Comparison of ENCODE assay signal across 24 mouse cellular contexts in the genomic region with DNA sequence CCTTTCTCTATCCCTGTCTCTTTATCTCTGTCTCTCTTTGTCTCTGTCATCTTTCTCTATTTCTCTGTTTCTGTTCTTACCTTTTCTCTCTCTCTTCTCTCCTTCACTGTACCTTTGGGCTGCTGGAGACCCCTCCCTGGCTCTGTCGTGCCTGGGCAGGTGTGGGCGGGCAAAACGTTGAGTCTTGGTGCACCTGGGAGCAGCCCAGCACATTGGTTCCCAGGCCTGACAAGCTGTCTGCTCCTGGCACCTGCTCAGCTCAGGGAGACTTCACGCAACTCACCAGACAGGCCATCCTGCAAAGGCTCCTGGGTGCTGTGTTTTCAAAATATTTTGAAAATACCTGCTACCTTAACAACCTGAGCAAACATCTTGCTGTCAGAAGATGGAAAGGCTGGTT. TPM values are rescaled to one million over a fixed set of nuclear protein-coding genes. Genes with fewer than 3 reads are reported as not detected.
DNase-seq lines count a peak whose midpoint lies in the region; ATAC-seq and TF ChIP-seq lines count a peak whose summit lies in the region.
"Had no signal": no experiment of that assay in that cellular context is flagged by ENCODE, and none has a peak within 500 bp of the region (broad histone marks: within the 10 kb centered on the region; RNA-seq: fewer than 3 reads in every experiment).

No protein-coding gene starts in this region.

- WGBS in heart, embryonic 10.5 days, result 79% methylated on average over 4 of the region's 4 CpGs
- WGBS in limb, embryonic 14.5 days, result 81% methylated on average over 4 of the region's 4 CpGs
- 83% methylated on average over 4 of the region's 4 CpGs for WGBS in hindbrain, embryonic 11.5 days

- no peaks in the 10 kb centered on the region for H3K36me3 ChIP-seq in heart, embryonic 10.5 days
- H3K36me3 ChIP-seq in limb, embryonic 14.5 days (ENCODE audit: control insufficient read depth, insufficient read depth, low read length), result no peaks in the 10 kb centered on the region
- no peaks in the 10 kb centered on the region for H3K36me3 ChIP-seq in hindbrain, embryonic 11.5 days (ENCODE audit: control insufficient read depth, insufficient read depth, low read length)
- H3K36me3 ChIP-seq: embryonic facial prominence, embryonic 13.5 days; embryonic facial prominence, embryonic 15.5 days; forebrain, embryonic 10.5 days; forebrain, embryonic 12.5 days had no signal

- no peak overlapping the region for H3K9ac ChIP-seq in limb, embryonic 14.5 days (ENCODE audit: low read depth, low read length, severe bottlenecking)
- no peak overlapping the region for H3K9ac ChIP-seq in hindbrain, embryonic 11.5 days (ENCODE audit: low read depth, low read length)
- H3K9ac ChIP-seq: embryonic facial prominence, embryonic 13.5 days; embryonic facial prominence, embryonic 15.5 days; forebrain, embryonic 12.5 days had no signal

- DNase-seq in heart, embryonic 10.5 days (ENCODE audit: low spot score), result no peak
- DNase-seq in heart, postnatal 25 days (ENCODE audit: low spot score), result no peak
- DNase-seq in limb, embryonic 14.5 days (ENCODE audit: low spot score), result no peak
- DNase-seq in hindbrain, embryonic 11.5 days (ENCODE audit: low spot score), result no peak
- no peak for DNase-seq in lung, postnatal 4 days
- DNase-seq: adrenal gland, adult 2 months; adrenal gland, postnatal 10 days; adrenal gland, postnatal 25 days; cerebellum, adult 11 months; cerebellum, adult 18-20 months; cerebellum, adult 8-10 months; cerebellum, adult 9-11 months; cerebellum, postnatal 14 days; cerebellum, postnatal 36 days; embryo, embryonic 11 days had no signal

- H3K9me3 ChIP-seq in heart, embryonic 10.5 days, result no peaks in the 10 kb centered on the region
- no peaks in the 10 kb centered on the region for H3K9me3 ChIP-seq in limb, embryonic 14.5 days (ENCODE audit: control insufficient read depth, low read length)
- H3K9me3 ChIP-seq in hindbrain, embryonic 11.5 days (ENCODE audit: control insufficient read depth, low read length), result no peaks in the 10 kb centered on the region
- H3K9me3 ChIP-seq: embryonic facial prominence, embryonic 13.5 days; embryonic facial prominence, embryonic 15.5 days; forebrain, embryonic 10.5 days; forebrain, embryonic 12.5 days had no signal

- intact Hi-C loops in heart, postnatal 25 days (cut with DNase I), result no loop called here

- H3K4me2 ChIP-seq in limb, embryonic 14.5 days (replicated peaks; ENCODE audit: low read depth, low read length, severe bottlenecking), result no peak overlapping the region
- no peak overlapping the region for H3K4me2 ChIP-seq in hindbrain, embryonic 11.5 days (replicated peaks; ENCODE audit: low read depth, low read length)
- H3K4me2 ChIP-seq: embryonic facial prominence, embryonic 13.5 days; embryonic facial prominence, embryonic 15.5 days; forebrain, embryonic 12.5 days had no signal

- H3K27me3 ChIP-seq in heart, embryonic 10.5 days (ENCODE audit: insufficient read depth, poor library complexity, severe bottlenecking), result no peaks in the 10 kb centered on the region
- H3K27me3 ChIP-seq in limb, embryonic 14.5 days (ENCODE audit: control insufficient read depth, insufficient read depth, low read length), result no peaks in the 10 kb centered on the region
- no peaks in the 10 kb centered on the region for H3K27me3 ChIP-seq in hindbrain, embryonic 11.5 days (ENCODE audit: control insufficient read depth, insufficient read depth, low read length)
- H3K27me3 ChIP-seq: embryonic facial prominence, embryonic 13.5 days; embryonic facial prominence, embryonic 15.5 days; forebrain, embryonic 12.5 days had no signal

- peak overlapping the region; percentile 77; the same call in 1 of the 2 replicates for H3K27ac ChIP-seq in heart, embryonic 10.5 days
- H3K27ac ChIP-seq in limb, embryonic 14.5 days (replicated peaks; ENCODE audit: low read depth, low read length), result peak overlapping the region; percentile 19; the same call in 1 of the 2 replicates
- H3K27ac ChIP-seq in hindbrain, embryonic 11.5 days (ENCODE audit: low read depth, low read length), result no peak overlapping the region
- H3K27ac ChIP-seq: embryonic facial prominence, embryonic 13.5 days; embryonic facial prominence, embryonic 15.5 days; forebrain, embryonic 10.5 days; forebrain, embryonic 12.5 days had no signal

- H3K4me1 ChIP-seq in heart, embryonic 10.5 days, result peaks cover 65% of the 10 kb centered on the region
- H3K4me1 ChIP-seq in limb, embryonic 14.5 days (ENCODE audit: control insufficient read depth, insufficient read depth, low read length), result peaks cover 24% of the 10 kb centered on the region
- peaks cover 9% of the 10 kb centered on the region for H3K4me1 ChIP-seq in hindbrain, embryonic 11.5 days (replicated peaks; ENCODE audit: control insufficient read depth, insufficient read depth, low read length)

- TF ChIP-seq POLR2A in limb, embryonic 14.5 days (IDR thresholded peaks at IDR 0.05; ENCODE audit: borderline replicate concordance, extremely low read depth, insufficient read depth, insufficient read length), result no peak

- ATAC-seq in limb, embryonic 14.5 days (ENCODE audit: low FRiP score, low read depth), result no peak
- no peak for ATAC-seq in hindbrain, embryonic 11.5 days (ENCODE audit: low FRiP score)
- ATAC-seq: forebrain, embryonic 14.5 days; forebrain, embryonic 16.5 days had no signal

- no peak overlapping the region for H3K4me3 ChIP-seq in heart, embryonic 10.5 days
- no peak overlapping the region for H3K4me3 ChIP-seq in limb, embryonic 14.5 days (replicated peaks; ENCODE audit: low read length)
- H3K4me3 ChIP-seq in hindbrain, embryonic 11.5 days (ENCODE audit: low read depth, low read length), result no peak overlapping the region
- H3K4me3 ChIP-seq: embryonic facial prominence, embryonic 13.5 days; embryonic facial prominence, embryonic 15.5 days; erythroblast, embryonic 14.5 days; forebrain, embryonic 10.5 days; forebrain, embryonic 12.5 days had no signal

RNA-seq across cellular contexts. Expression of a gene that starts 4.6 kb away (rescaled TPM):
- 9.5 and 10.4 TPM in 2 replicates for polyA plus RNA-seq in heart, embryonic 10.5 days (2016; fragmentation: Nextera tagmentation; extraction: Ambion mirVana)
- total RNA-seq in heart, postnatal 25 days (2021), result 1 to 10 TPM in 1 of 2 experiments, not detected in 1; 2.0 TPM
- 42.5 and 114 TPM in 2 replicates for polyA plus RNA-seq in limb, embryonic 14.5 days (2012; rRNA removed)
- polyA plus RNA-seq in limb, embryonic 14.5 days (2014; fragmentation: Nextera tagmentation; extraction: Ambion mirVana), result 101 and 183 TPM in 2 replicates
- polyA plus RNA-seq in hindbrain, embryonic 11.5 days (2014; fragmentation: Nextera tagmentation; extraction: Ambion mirVana), result 1.7 and 1.9 TPM in 2 replicates
- total RNA-seq: adrenal gland, adult 2 months; adrenal gland, postnatal 25 days; common myeloid progenitor, adult 5-6 weeks; MEL had no signal
- polyA plus RNA-seq: adrenal gland, adult 2 months; erythroblast, embryonic 14.5 days had no signal

RNA-seq across cellular contexts. Expression of a gene that starts 29.3 kb away (rescaled TPM):
- 17.1 and 25.1 TPM in 2 replicates for polyA plus RNA-seq in heart, embryonic 10.5 days (2016; fragmentation: Nextera tagmentation; extraction: Ambion mirVana)
- total RNA-seq in heart, postnatal 25 days (2021), result 10 to 100 TPM; 16.1 to 39.0 TPM
- polyA plus RNA-seq in limb, embryonic 14.5 days (2012; rRNA removed), result 94.6 and 97.2 TPM in 2 replicates
- polyA plus RNA-seq in limb, embryonic 14.5 days (2014; fragmentation: Nextera tagmentation; extraction: Ambion mirVana), result 30.0 and 40.8 TPM in 2 replicates
- polyA plus RNA-seq in hindbrain, embryonic 11.5 days (2014; fragmentation: Nextera tagmentation; extraction: Ambion mirVana), result 13.5 and 13.9 TPM in 2 replicates

RNA-seq across cellular contexts. Expression of a gene that starts 42.6 kb away (rescaled TPM):
- 32.0 and 36.9 TPM in 2 replicates for polyA plus RNA-seq in heart, embryonic 10.5 days (2016; fragmentation: Nextera tagmentation; extraction: Ambion mirVana)
- 10 to 100 TPM; 43.7 to 48.1 TPM for total RNA-seq in heart, postnatal 25 days (2021)
- 102 TPM in 2 replicates for polyA plus RNA-seq in limb, embryonic 14.5 days (2012; rRNA removed)
- polyA plus RNA-seq in limb, embryonic 14.5 days (2014; fragmentation: Nextera tagmentation; extraction: Ambion mirVana), result 45.8 and 48.0 TPM in 2 replicates
- polyA plus RNA-seq in hindbrain, embryonic 11.5 days (2014; fragmentation: Nextera tagmentation; extraction: Ambion mirVana), result 16.1 and 18.7 TPM in 2 replicates
- total RNA-seq: MEL had no signal
